Mouse (Mus musculus): ENCODE measurements around the gene Steap2. TPM values are rescaled to one million over a fixed set of nuclear protein-coding genes. Genes with fewer than 3 reads are reported as not detected.

The Steap2 gene
- polyA plus RNA-seq, 1 experiment from 2014 or later: 7.5 TPM

DNA sequence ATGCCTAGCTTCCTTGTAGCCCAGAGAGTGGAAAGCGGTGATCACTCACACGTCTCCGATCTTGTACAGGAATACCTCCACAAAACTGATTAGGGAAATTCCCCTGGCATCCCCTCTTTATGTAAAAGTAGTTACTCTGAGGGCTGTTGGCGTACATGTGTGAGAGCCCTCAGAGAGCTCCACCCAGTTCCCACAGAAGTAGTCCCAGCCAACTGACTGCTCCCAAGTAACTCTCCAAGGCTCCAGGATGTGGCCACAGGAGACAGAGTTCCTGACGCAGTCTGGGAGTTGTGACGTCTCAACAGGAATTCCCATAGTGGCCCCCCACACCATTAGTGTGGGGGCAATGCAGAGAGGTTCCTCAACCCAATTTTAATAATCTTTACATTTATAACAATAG, 31.3 kb downstream of the Steap2 start:
- H3K9me3 ChIP-seq: no peaks in the 10 kb centered on the region
- H3K36me3 ChIP-seq: no peaks in the 10 kb centered on the region
- H3K4me2 ChIP-seq (replicated peaks): peak overlapping the region; percentile 97
- no peak for ATAC-seq (ENCODE audit: low FRiP score, low read depth)
- peaks cover 5% of the 10 kb centered on the region; the same call in 1 of the 2 replicates for H3K27me3 ChIP-seq
- peak overlapping the region; percentile 81; the same call in 1 of the 2 replicates for H3K9ac ChIP-seq
- H3K4me3 ChIP-seq: peak overlapping the region; percentile 74
- no peak overlapping the region for H3K27ac ChIP-seq
- H3K4me1 ChIP-seq: peaks cover 6% of the 10 kb centered on the region
- 39% methylated on average over 6 of the region's 6 CpGs for WGBS

DNA sequence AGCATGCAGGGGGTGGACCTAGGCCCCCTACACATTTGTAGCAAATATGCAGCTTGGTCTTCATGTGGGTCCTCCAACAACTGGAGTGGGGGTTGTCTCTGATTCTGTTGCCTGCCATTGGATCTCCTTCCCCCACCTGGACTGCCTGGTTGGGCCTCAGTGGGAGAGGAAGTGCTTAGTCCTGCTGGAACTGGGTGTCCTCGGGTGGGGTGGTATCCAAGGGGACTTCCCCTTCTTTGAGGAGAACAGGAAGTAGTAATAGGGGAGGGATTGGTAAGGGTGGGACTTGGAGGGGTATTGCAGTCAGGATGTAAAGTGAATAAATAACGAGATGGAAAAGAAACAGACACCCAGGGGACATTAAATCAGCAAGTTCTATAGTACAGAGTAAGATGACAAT, 35.7 kb downstream of the Steap2 start:
- H3K9me3 ChIP-seq: no peaks in the 10 kb centered on the region
- H3K9ac ChIP-seq: no peak overlapping the region
- peaks cover 5% of the 10 kb centered on the region; the same call in 1 of the 2 replicates for H3K27me3 ChIP-seq
- WGBS: 38% methylated on average over 2 of the region's 2 CpGs
- no peaks in the 10 kb centered on the region for H3K36me3 ChIP-seq
- H3K4me2 ChIP-seq (replicated peaks): no peak overlapping the region
- no peak overlapping the region for H3K27ac ChIP-seq
- no peak overlapping the region for H3K4me3 ChIP-seq
- no peaks in the 10 kb centered on the region for H3K4me1 ChIP-seq
- no peak for ATAC-seq (ENCODE audit: low FRiP score, low read depth)

DNA sequence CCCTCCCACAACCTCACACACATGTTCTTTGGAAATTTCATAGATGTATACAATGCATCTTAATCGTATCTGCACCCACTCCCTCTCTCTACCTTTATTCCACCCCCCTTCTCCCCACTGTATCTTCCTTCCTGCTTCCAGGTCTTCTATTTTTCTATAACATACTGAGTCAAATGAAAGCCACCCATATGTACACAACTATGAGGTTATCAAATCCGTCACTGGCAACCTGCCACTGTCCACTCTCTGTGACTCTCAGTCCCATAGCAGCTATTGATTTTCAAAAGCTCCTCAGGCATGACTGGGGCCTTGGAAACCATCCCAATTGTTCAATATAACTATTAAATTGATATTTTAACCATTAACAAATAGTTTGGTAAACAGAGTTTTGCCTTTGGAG, 36.4 kb downstream of the Steap2 start:
- Histone ChIP-seq H3K4me1 (no peaks in the 10 kb centered on the region), H3K4me2 (replicated peaks) (no peak overlapping the region), H3K27ac (no peak overlapping the region), H3K36me3 (no peaks in the 10 kb centered on the region), H3K27me3 (peaks cover under 1% of the 10 kb centered on the region; the same call in 1 of the 2 replicates), H3K9me3 (no peaks in the 10 kb centered on the region), H3K9ac (no peak overlapping the region), H3K4me3 (no peak overlapping the region)
- 81% methylated on average over 2 of the region's 2 CpGs for WGBS
- no peak for ATAC-seq (ENCODE audit: low FRiP score, low read depth)

- no peak for ATAC-seq (ENCODE audit: low FRiP score, low read depth)
- H3K4me2 ChIP-seq (replicated peaks): no peak overlapping the region
- H3K4me3 ChIP-seq: no peak overlapping the region
- H3K27ac ChIP-seq: no peak overlapping the region
- H3K9ac ChIP-seq: no peak overlapping the region
- no peaks in the 10 kb centered on the region for H3K4me1 ChIP-seq
- no peaks in the 10 kb centered on the region for H3K27me3 ChIP-seq
- 67% methylated on average over 6 of the region's 6 CpGs for WGBS
- H3K9me3 ChIP-seq: no peaks in the 10 kb centered on the region
- no peaks in the 10 kb centered on the region for H3K36me3 ChIP-seq
These were observed 45.4 kb downstream of the Steap2 start for GRCm38 (mm10) chr5:5648817-5649569.

GRCm38 (mm10) chr5:5646173-5646572, 48.2 kb downstream of the Steap2 start:
- no peak overlapping the region for H3K9ac ChIP-seq
- H3K9me3 ChIP-seq: no peaks in the 10 kb centered on the region
- WGBS: 13% methylated on average over 1 of the region's 1 CpGs
- H3K4me2 ChIP-seq (replicated peaks): no peak overlapping the region
- no peak overlapping the region for H3K27ac ChIP-seq
- no peak overlapping the region for H3K4me3 ChIP-seq
- no peak for ATAC-seq (ENCODE audit: low FRiP score, low read depth)
- H3K4me1 ChIP-seq: no peaks in the 10 kb centered on the region
- no peaks in the 10 kb centered on the region for H3K27me3 ChIP-seq
- H3K36me3 ChIP-seq: no peaks in the 10 kb centered on the region

GRCm38 (mm10) chr5:5638496-5638895, 55.9 kb downstream of the Steap2 start:
- H3K36me3 ChIP-seq: no peaks in the 10 kb centered on the region
- no peak overlapping the region for H3K4me3 ChIP-seq
- no peaks in the 10 kb centered on the region for H3K4me1 ChIP-seq
- 54% methylated on average over 2 of the region's 2 CpGs for WGBS
- H3K9ac ChIP-seq: no peak overlapping the region
- no peaks in the 10 kb centered on the region for H3K9me3 ChIP-seq
- no peak for ATAC-seq (ENCODE audit: low FRiP score, low read depth)
- no peak overlapping the region for H3K27ac ChIP-seq
- H3K4me2 ChIP-seq (replicated peaks): no peak overlapping the region
- no peaks in the 10 kb centered on the region for H3K27me3 ChIP-seq

- H3K9ac ChIP-seq: no peak overlapping the region
- H3K36me3 ChIP-seq: no peaks in the 10 kb centered on the region
- H3K27ac ChIP-seq: no peak overlapping the region
- 51% methylated on average over 3 of the region's 3 CpGs for WGBS
- no peaks in the 10 kb centered on the region for H3K27me3 ChIP-seq
- no peak overlapping the region for H3K4me3 ChIP-seq
- H3K9me3 ChIP-seq: no peaks in the 10 kb centered on the region
- H3K4me1 ChIP-seq: no peaks in the 10 kb centered on the region
- no peak for ATAC-seq (ENCODE audit: low FRiP score, low read depth)
- H3K4me2 ChIP-seq (replicated peaks): no peak overlapping the region
These were observed 68.9 kb downstream of the Steap2 start for GRCm38 (mm10) chr5:5625491-5625890.

- H3K27me3 ChIP-seq: no peaks in the 10 kb centered on the region
- no peak overlapping the region for H3K4me3 ChIP-seq
- 57% methylated on average over 4 of the region's 4 CpGs for WGBS
- no peak overlapping the region for H3K27ac ChIP-seq
- no peaks in the 10 kb centered on the region for H3K4me1 ChIP-seq
- H3K9me3 ChIP-seq: no peaks in the 10 kb centered on the region
- H3K36me3 ChIP-seq: no peaks in the 10 kb centered on the region
- ATAC-seq (ENCODE audit: low FRiP score, low read depth): no peak
- H3K9ac ChIP-seq: no peak overlapping the region
- H3K4me2 ChIP-seq (replicated peaks): no peak overlapping the region
These were observed 76.0 kb downstream of the Steap2 start for GRCm38 (mm10) chr5:5618329-5618728.

Other genes with a start within 250 kb of the Steap2 start
- not detected in 2 replicates for gene 1700015F17Rik, start 215.4 kb downstream of the Steap2 start, polyA plus RNA-seq (2015; fragmentation: Nextera tagmentation; extraction: Ambion mirVana)
- gene Cldn12, start 179.6 kb downstream of the Steap2 start, polyA plus RNA-seq (2015; fragmentation: Nextera tagmentation; extraction: Ambion mirVana): 21.9 TPM in 2 replicates
- gene Gtpbp10, start 135.0 kb downstream of the Steap2 start, polyA plus RNA-seq (2015; fragmentation: Nextera tagmentation; extraction: Ambion mirVana): 25.0 and 29.2 TPM in 2 replicates
- gene Gm8773, start 120.8 kb downstream of the Steap2 start, polyA plus RNA-seq (2015; fragmentation: Nextera tagmentation; extraction: Ambion mirVana): 0.78 and 0.79 TPM in 2 replicates
- 2.5 and 2.7 TPM in 2 replicates for gene Cfap69, start 30.3 kb downstream of the Steap2 start, polyA plus RNA-seq (2015; fragmentation: Nextera tagmentation; extraction: Ambion mirVana)
- 5.0 and 5.8 TPM in 2 replicates for gene Steap1, start 54.7 kb upstream of the Steap2 start, polyA plus RNA-seq (2015; fragmentation: Nextera tagmentation; extraction: Ambion mirVana)

Measured in limb, embryonic 13.5 days (tissue).